Mouse (Mus musculus): ENCODE data around the gene Ralgps2.

DNA sequence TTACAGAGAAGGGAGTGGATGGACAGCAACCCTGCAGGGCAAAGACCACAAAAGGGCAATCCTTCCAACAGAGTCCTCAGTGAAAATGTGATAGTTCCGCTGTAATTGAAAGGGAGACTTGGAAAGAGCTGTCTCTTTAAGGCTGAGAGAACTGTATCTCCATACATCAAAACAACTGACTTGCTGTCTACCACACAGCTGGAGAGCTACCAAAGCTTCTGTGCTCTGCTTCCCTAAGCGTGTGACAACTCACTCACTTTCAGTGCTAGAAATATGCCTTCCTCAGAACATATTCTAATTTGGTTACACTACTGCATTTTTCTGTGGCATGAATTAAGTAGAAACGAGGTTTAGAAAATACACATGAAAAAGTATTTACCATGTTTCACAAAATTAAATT lies 75.2 kb downstream of the Ralgps2 start:
- no peak for TF ChIP-seq CTCF (IDR thresholded peaks at IDR 0.05; ENCODE audit: low read depth, low read length)
- TF ChIP-seq POLR2A (IDR thresholded peaks at IDR 0.05; ENCODE audit: insufficient read depth, low read length) = no peak

Data from ES-Bruce4 (cell line).